Mouse (Mus musculus) embryonic facial prominence, embryonic 11.5 days (tissue): ENCODE results near the gene Smn1. TPM values are rescaled to one million over a fixed set of nuclear protein-coding genes. Genes with fewer than 3 reads are reported as not detected.

Experiments
- ATAC-seq: fragments of 200-750 bp; cut with Nextera tagmentation; replicated peaks from 2 replicates; pipeline ENCODE4 v1.8.0; 2017; ENCODE audit warnings: low read depth; ENCODE audit not compliant: insufficient number of reproducible peaks, low FRiP score, low TSS enrichment
- DNase-seq: peaks from one replicate; pipeline ENCODE4 v3.0.0-alpha.2; 2015; ENCODE audit warnings: low spot score
- H3K27ac ChIP-seq: fragments of 300-500 bp; sonication (generic); replicated peaks from 2 replicates; pipeline ENCODE4 v1.5.1; 2014; ENCODE audit warnings: mild to moderate bottlenecking, low read depth, low read length, control low read depth
- H3K27me3 ChIP-seq: fragments of 300-500 bp; sonication (generic); 2 replicates; pipeline ENCODE4 v1.6.1; 2014; ENCODE audit warnings: mild to moderate bottlenecking, low read length, moderate library complexity, mixed read lengths; ENCODE audit not compliant: control insufficient read depth, insufficient read depth
- H3K36me3 ChIP-seq: fragments of 300-500 bp; sonication (generic); replicated peaks from 2 replicates; pipeline ENCODE4 v1.6.1; 2014; ENCODE audit warnings: low read depth, mild to moderate bottlenecking, low read length, moderate library complexity, mixed read lengths; ENCODE audit not compliant: control insufficient read depth, insufficient read depth
- H3K4me1 ChIP-seq: fragments of 300-500 bp; sonication (generic); 2 replicates; pipeline ENCODE4 v1.6.1; 2014; ENCODE audit warnings: low read length, mixed read lengths; ENCODE audit not compliant: control insufficient read depth, insufficient read depth
- H3K4me2 ChIP-seq: fragments of 300-500 bp; sonication (generic); 2 replicates; pipeline ENCODE4 v1.6.1; 2014; ENCODE audit warnings: low read depth, mild to moderate bottlenecking, control low read depth, low read length, moderate library complexity
- H3K4me3 ChIP-seq: fragments of 300-500 bp; sonication (generic); 2 replicates; pipeline ENCODE4 v1.5.1; 2014; ENCODE audit warnings: low read depth, low read length, control low read depth
- H3K9ac ChIP-seq: fragments of 300-500 bp; sonication (generic); replicated peaks from 2 replicates; pipeline ENCODE4 v1.6.1; 2014; ENCODE audit warnings: mild to moderate bottlenecking, control low read depth, low read length
- H3K9me3 ChIP-seq: fragments of 300-500 bp; sonication (generic); replicated peaks from 2 replicates; pipeline ENCODE4 v1.6.1; 2016; ENCODE audit warnings: mild to moderate bottlenecking, low read length, inconsistent platforms, mixed read lengths; ENCODE audit not compliant: control insufficient read depth
- WGBS: fragments of 180-500 bp; shearing (Covaris S2); extraction: QIAGEN DNeasy Blood & Tissue Kit; methylation state at CpG from one replicate; pipeline ENCODE4 v1.1.7; 2014; 5-methylcytosine and 5-hydroxymethylcytosine counted together
- polyA plus RNA-seq: library from polyadenylated mRNA; unstranded; fragments of >200 nt; fragmentation: Nextera tagmentation; extraction: Ambion mirVana; gene quantifications from 2 replicates; pipeline ENCODE4 v1.2.1, GENCODE M21; 2014

Gene Smn1
- polyA plus RNA-seq, result 80.4 and 81.7 TPM in 2 replicates

- Histone ChIP-seq H3K27ac (no peak within 1 kb of the TSS), H3K36me3 (peaks cover 3% of the 10 kb centered on the region; the same call in 1 of the 2 replicates), H3K4me2 (peak within 1 kb of the TSS; percentile 80), H3K9me3 (no peaks in the 10 kb centered on the region), H3K27me3 (no peaks in the 10 kb centered on the region), H3K4me3 (peak within 1 kb of the TSS; percentile 98), H3K9ac (peak within 1 kb of the TSS; percentile 85), H3K4me1 (no peaks in the 10 kb centered on the region; the same call in 1 of the 2 replicates)
- WGBS, result 4% methylated on average over 42 of the region's 42 CpGs
- ATAC-seq, result peak; percentile 95
- DNase-seq, result peak; percentile 95
Measured at GRCm38 (mm10) chr13:100124423-100125257, at the start of gene Smn1. TSS of gene Smn1 (plus strand) at chr13:100124852.

- Histone ChIP-seq H3K4me1 (no peaks in the 10 kb centered on the region), H3K27me3 (no peaks in the 10 kb centered on the region), H3K27ac (no peak overlapping the region), H3K9me3 (no peaks in the 10 kb centered on the region), H3K4me3 (no peak overlapping the region), H3K36me3 (peaks cover 3% of the 10 kb centered on the region; the same call in 1 of the 2 replicates), H3K9ac (no peak overlapping the region), H3K4me2 (no peak overlapping the region)
- WGBS, result 91% methylated on average over 6 of the region's 6 CpGs
- no peak for DNase-seq
- no peak for ATAC-seq
Measured at GRCm38 (mm10) chr13:100098808-100099207, 25.8 kb upstream of the Smn1 start.

- H3K4me1 ChIP-seq, result no peaks in the 10 kb centered on the region
- ATAC-seq, result no peak
- H3K4me2 ChIP-seq, result peak overlapping the region; percentile 75
- no peaks in the 10 kb centered on the region for H3K27me3 ChIP-seq
- peak overlapping the region; percentile 92 for H3K9ac ChIP-seq
- H3K4me3 ChIP-seq, result peak overlapping the region; percentile 98
- no peaks in the 10 kb centered on the region; the same call in 1 of the 2 replicates for H3K36me3 ChIP-seq
- H3K27ac ChIP-seq, result peak overlapping the region; percentile 80
- no peaks in the 10 kb centered on the region for H3K9me3 ChIP-seq
- WGBS, result 7% methylated on average over 15 of the region's 15 CpGs
- no peak for DNase-seq
Measured at GRCm38 (mm10) chr13:100103052-100103658, 21.5 kb upstream of the Smn1 start.

GRCm38 (mm10) chr13:100103748-100104254, 20.9 kb upstream of the Smn1 start, which contains the start of gene Bdp1:
TSS of gene Bdp1 (minus strand) at chr13:100104070.
- under 1% methylated on average over 36 of the region's 44 CpGs for WGBS
- DNase-seq, result peak; percentile 95

GRCm38 (mm10) chr13:100107652-100108472, 16.8 kb upstream of the Smn1 start, which contains the start of gene Serf1:
TSS of gene Serf1 (plus strand) at chr13:100108012.
- Histone ChIP-seq H3K4me3 (peak within 1 kb of the TSS; percentile 58), H3K27ac (0 out of 2 replicates have a peak within 1 kb of the TSS, but pooled peaks have one; percentile 13), H3K9ac (peak within 1 kb of the TSS; percentile 70), H3K4me1 (no peaks in the 10 kb centered on the region), H3K36me3 (no peaks in the 10 kb centered on the region), H3K9me3 (no peaks in the 10 kb centered on the region), H3K4me2 (peak within 1 kb of the TSS; percentile 87), H3K27me3 (no peaks in the 10 kb centered on the region)
- DNase-seq, result peak; percentile 89
- 1% methylated on average over 58 of the region's 76 CpGs for WGBS
- ATAC-seq, result peak; percentile 68

More at GRCm38 (mm10) chr13:100103748-100104254, 20.9 kb upstream of the Smn1 start, which contains the start of gene Bdp1:
- H3K27ac ChIP-seq, result peak within 1 kb of the TSS; percentile 80
- H3K4me2 ChIP-seq, result peak within 1 kb of the TSS; percentile 75
- no peaks in the 10 kb centered on the region for H3K4me1 ChIP-seq
- no peaks in the 10 kb centered on the region; the same call in 1 of the 2 replicates for H3K36me3 ChIP-seq
- peak; percentile 70 for ATAC-seq
- no peaks in the 10 kb centered on the region for H3K27me3 ChIP-seq
- H3K9me3 ChIP-seq, result no peaks in the 10 kb centered on the region
- peak within 1 kb of the TSS; percentile 92 for H3K9ac ChIP-seq
- peak within 1 kb of the TSS; percentile 98 for H3K4me3 ChIP-seq

- no peaks in the 10 kb centered on the region for H3K9me3 ChIP-seq
- H3K36me3 ChIP-seq, result no peaks in the 10 kb centered on the region
- H3K4me2 ChIP-seq, result no peak overlapping the region
- H3K4me1 ChIP-seq, result no peaks in the 10 kb centered on the region
- ATAC-seq, result no peak
- H3K9ac ChIP-seq, result no peak overlapping the region
- H3K27me3 ChIP-seq, result no peaks in the 10 kb centered on the region
- H3K4me3 ChIP-seq, result no peak overlapping the region
- no peak overlapping the region for H3K27ac ChIP-seq
- peak; percentile 41 for DNase-seq
- 53% methylated on average over 5 of the region's 5 CpGs for WGBS
Measured at GRCm38 (mm10) chr13:100112218-100112972, 12.3 kb upstream of the Smn1 start.

GRCm38 (mm10) chr13:100123970-100124369, 682 bp upstream of the Smn1 start:
- Histone ChIP-seq H3K9ac (no peak overlapping the region), H3K9me3 (no peaks in the 10 kb centered on the region), H3K4me1 (no peaks in the 10 kb centered on the region; the same call in 1 of the 2 replicates), H3K27ac (no peak overlapping the region), H3K4me3 (peak overlapping the region; percentile 98), H3K36me3 (peaks cover 2% of the 10 kb centered on the region; the same call in 1 of the 2 replicates), H3K4me2 (peak overlapping the region; percentile 37; the same call in 1 of the 2 replicates), H3K27me3 (no peaks in the 10 kb centered on the region)
- DNase-seq (no peak), ATAC-seq (no peak)
- WGBS, result 79% methylated on average over 3 of the region's 3 CpGs
